Mouse (Mus musculus): ENCODE data around the gene Rfx8.

GRCm38 (mm10) chr1:39749214-39749613, 28.4 kb upstream of the Rfx8 start:
- TF ChIP-seq POLR2A (IDR thresholded peaks at IDR 0.05; ENCODE audit: low read depth, low read length) (no peak), CTCF (IDR thresholded peaks at IDR 0.05; ENCODE audit: extremely low read depth, insufficient read depth, insufficient read length, insufficient replicate concordance) (no peak)
